Mouse (Mus musculus) midbrain, embryonic 10.5 days (tissue): ENCODE measurements around the gene Zbp1. TPM values are rescaled to one million over a fixed set of nuclear protein-coding genes. Genes with fewer than 3 reads are reported as not detected.
A peak's percentile ranks its signal among the peaks of the same experiment; 100 is the strongest.

Experiments used
- DNase-seq: peaks from one replicate; pipeline ENCODE4 v3.0.0-alpha.2; 2017; ENCODE audit warnings: low spot score
- H3K27ac ChIP-seq: fragments of 300-500 bp; sonication (generic); replicated peaks from 2 replicates; pipeline ENCODE4 v1.5.1; 2016; ENCODE audit warnings: mild to moderate bottlenecking
- H3K27me3 ChIP-seq: fragments of 300-500 bp; sonication (generic); 2 replicates; pipeline ENCODE4 v1.6.1; 2016; ENCODE audit warnings: low read depth, mild to moderate bottlenecking; ENCODE audit not compliant: poor library complexity, severe bottlenecking
- H3K36me3 ChIP-seq: fragments of 300-500 bp; sonication (generic); 2 replicates; pipeline ENCODE4 v1.6.1; 2016; ENCODE audit warnings: mild to moderate bottlenecking, moderate library complexity
- H3K4me1 ChIP-seq: fragments of 300-500 bp; sonication (generic); 2 replicates; pipeline ENCODE4 v1.6.1; 2016
- H3K4me3 ChIP-seq: fragments of 300-500 bp; sonication (generic); 2 replicates; pipeline ENCODE4 v1.5.1; 2016; ENCODE audit warnings: mild to moderate bottlenecking, moderate library complexity
- H3K9me3 ChIP-seq: fragments of 300-500 bp; sonication (generic); replicated peaks from 2 replicates; pipeline ENCODE4 v1.6.1; 2016; ENCODE audit warnings: mild to moderate bottlenecking
- WGBS: fragments of 180-500 bp; shearing (Covaris S2); methylation state at CpG from one replicate; pipeline ENCODE4 v1.1.7; 2016; 5-methylcytosine and 5-hydroxymethylcytosine counted together
- polyA plus RNA-seq: library from polyadenylated mRNA; unstranded; fragments of >200 nt; fragmentation: Nextera tagmentation; extraction: Ambion mirVana; gene quantifications from 2 replicates; pipeline ENCODE4 v1.2.1, GENCODE M21; 2016

Gene Zbp1
- 0.28 and 0.43 TPM in 2 replicates for polyA plus RNA-seq

DNA sequence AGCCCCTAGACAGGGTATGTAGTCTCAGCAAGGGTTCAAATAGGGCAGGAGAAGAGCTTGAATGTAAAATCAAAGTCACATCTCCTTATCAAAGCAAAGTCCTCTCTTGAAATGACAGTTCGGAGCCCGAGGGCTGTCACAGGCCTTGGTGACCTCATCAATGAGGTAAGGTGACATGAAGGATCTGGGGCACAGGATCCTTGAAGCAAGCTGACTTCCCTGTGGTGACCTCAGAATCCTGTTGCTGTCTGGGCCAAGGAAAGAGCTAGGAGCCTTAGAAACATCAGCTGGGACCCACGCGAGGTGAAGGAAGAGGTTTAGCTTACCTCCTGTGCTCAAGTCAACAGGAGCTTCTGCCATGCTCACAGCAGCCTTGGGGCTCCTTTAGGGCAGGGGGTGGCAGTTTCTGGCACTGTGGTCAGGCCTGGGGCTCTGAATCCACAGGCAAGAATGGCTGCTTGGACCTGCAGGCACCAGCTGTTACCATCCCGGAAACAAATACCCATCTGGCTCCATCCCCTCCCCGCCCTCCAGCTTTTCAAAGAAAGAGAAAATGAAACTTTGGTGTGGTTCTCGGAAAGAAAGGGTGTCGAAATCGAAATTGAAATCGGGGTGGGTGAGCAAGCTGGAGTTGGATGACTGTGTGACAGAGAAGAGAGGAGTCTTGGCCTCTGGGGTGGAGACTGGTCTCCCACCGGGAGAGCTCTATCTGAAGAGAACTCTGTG lies at the start of gene Zbp1:
Gene Zbp1 (minus strand): TSS at position 508 of the 726 bp plus-strand sequence.
- peak within 1 kb of the TSS; percentile 49 for H3K27ac ChIP-seq
- no peaks in the 10 kb centered on the region for H3K27me3 ChIP-seq
- peak; percentile 10 for DNase-seq
- H3K36me3 ChIP-seq: no peaks in the 10 kb centered on the region
- no peaks in the 10 kb centered on the region for H3K9me3 ChIP-seq
- peaks cover 9% of the 10 kb centered on the region; the same call in 1 of the 2 replicates for H3K4me1 ChIP-seq
- 74% methylated on average over 11 of the region's 11 CpGs for WGBS
- no peak within 1 kb of the TSS for H3K4me3 ChIP-seq

DNA sequence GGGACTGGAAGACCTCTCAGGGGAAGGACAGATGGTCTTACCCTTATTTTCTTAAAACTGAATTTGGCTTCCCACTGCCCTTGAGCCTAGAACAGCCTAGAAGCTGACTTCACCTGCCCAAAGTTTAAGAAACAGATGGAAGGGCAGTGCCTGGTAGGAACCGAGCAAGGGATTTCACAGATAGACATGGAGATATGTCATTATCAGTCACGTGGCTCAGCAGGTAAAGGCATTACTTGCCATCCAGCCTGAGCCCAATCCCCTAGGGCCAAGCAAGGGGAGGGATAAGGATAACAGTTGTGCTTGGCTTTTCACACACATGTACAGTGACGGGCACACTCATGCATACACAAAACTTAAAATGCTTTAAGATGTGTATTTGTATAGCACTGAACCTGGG lies 48.8 kb upstream of the Zbp1 start:
- H3K27me3 ChIP-seq: peaks cover 60% of the 10 kb centered on the region
- no peaks in the 10 kb centered on the region for H3K9me3 ChIP-seq
- H3K27ac ChIP-seq: no peak overlapping the region
- no peak for DNase-seq
- 94% methylated on average over 3 of the region's 3 CpGs for WGBS
- H3K4me1 ChIP-seq: peaks cover 63% of the 10 kb centered on the region
- no peaks in the 10 kb centered on the region for H3K36me3 ChIP-seq
- no peak overlapping the region for H3K4me3 ChIP-seq

DNA sequence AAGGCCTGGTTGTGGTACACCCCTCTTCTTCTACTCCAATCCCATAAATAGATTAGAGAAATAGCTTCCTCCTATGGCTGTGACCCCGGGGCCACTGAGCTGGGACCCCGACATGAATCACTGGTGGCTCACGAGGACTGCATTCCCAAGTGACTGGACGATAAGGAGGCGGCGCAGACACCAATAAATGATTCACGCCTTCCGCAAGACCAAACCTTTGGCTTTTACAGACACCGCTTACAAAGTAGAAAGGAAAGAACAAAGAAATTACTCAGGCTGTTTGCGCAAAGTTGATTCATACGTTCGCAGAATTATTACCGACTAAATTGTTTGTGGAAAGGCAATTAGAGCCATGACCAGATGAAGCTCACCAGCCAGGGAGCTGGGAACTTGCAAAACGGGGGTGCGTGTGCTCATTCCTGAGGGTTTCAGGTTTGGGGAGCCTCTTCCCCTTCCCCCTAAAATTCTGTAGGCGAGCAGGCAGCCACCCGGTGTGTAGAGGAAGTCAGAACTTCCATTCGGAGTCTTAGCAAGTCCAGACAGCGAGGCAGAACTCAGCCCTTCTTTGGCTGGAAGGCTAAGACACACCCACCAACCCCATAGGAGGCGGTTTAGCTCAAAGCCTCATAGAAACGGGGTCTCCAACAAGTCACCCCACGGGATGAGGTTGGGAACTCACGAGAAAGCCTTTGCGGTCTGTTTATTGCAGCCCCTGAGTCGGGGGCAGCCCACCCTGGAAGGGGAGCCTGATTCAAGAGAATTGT lies 47.8 kb upstream of the Zbp1 start:
- 81% methylated on average over 25 of the region's 25 CpGs for WGBS
- peaks cover 64% of the 10 kb centered on the region for H3K4me1 ChIP-seq
- DNase-seq: no peak
- H3K4me3 ChIP-seq: no peak overlapping the region
- no peaks in the 10 kb centered on the region for H3K36me3 ChIP-seq
- no peaks in the 10 kb centered on the region for H3K9me3 ChIP-seq
- H3K27ac ChIP-seq: no peak overlapping the region
- H3K27me3 ChIP-seq: peaks cover 50% of the 10 kb centered on the region

DNA sequence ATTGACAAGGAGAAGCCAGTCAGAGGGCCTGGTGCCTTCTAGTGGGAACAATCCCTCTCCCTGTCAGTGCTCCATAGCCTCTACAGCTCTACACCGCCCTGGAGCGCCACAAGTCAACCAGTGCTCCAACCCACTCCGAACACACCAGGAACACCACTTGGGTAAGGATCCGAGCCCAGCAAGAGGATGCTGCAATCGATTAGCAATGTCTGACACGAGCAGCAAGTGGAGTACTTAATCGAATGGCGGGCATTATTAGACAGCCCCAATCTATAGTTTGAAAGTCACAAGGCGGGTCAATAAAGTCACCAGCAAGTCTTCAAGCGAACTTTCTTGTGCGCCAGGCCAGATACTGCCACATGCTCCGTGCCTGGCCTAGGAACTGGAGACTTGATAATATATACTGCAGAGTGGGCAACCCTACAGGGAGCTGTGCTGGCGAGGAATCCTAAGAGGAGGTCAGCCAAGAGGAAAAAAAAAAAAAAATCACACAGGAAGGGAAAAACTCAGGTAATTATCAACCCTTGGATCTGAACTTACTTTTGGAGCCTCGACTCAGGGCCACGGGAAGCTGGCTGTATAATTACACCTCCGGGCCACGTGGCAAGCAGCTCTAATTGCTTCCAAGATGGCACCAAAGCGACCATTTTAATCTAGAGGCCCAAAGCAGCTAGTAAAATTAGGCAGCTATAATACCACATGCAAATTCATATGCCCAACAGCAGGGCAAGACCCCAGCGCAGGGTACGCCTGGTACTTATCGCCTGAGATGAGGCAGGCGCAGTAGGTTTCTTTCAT lies 46.9 kb upstream of the Zbp1 start:
- peaks cover 41% of the 10 kb centered on the region for H3K27me3 ChIP-seq
- no peak overlapping the region for H3K27ac ChIP-seq
- peaks cover 66% of the 10 kb centered on the region for H3K4me1 ChIP-seq
- no peaks in the 10 kb centered on the region for H3K9me3 ChIP-seq
- no peaks in the 10 kb centered on the region for H3K36me3 ChIP-seq
- whole genome bisulfite sequencing: 94% methylated on average over 22 of the region's 22 CpGs
- no peak for DNase-seq
- no peak overlapping the region for H3K4me3 ChIP-seq

DNA sequence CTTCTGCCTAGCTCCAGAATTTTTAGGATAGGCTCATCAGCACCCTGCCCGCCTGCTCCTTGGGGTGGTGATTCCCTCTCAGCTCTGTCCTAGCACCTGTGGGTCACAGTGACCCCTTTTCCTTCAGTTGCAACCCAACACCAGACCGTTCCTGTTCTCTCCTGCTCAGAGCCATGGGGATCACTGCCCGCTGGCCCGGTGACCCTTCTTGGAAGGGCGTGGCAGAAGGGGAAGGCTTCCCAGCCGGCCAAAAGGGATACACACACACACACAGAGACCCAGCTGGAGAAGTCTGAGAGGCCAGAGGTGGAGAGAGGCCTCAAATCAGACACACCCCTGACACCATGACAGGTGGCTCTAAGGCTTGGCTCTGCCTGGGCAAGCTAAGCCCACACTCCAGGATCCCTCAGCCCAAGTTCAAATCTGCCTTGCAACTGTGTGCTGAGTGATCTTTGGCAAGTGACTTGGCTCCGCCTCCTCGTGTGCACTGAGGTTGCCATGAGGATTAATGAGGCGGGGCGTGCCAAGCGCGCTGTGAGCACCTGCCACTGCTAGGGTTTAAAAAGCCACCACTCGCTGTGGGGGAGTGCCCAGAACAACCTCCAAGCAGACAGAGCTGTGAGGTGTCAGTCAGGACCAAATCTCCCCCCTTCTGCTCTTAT lies 45.9 kb upstream of the Zbp1 start:
- Histone ChIP-seq H3K36me3 (no peaks in the 10 kb centered on the region), H3K27ac (no peak overlapping the region; the same call in 1 of the 2 replicates), H3K4me3 (no peak overlapping the region), H3K27me3 (peaks cover 31% of the 10 kb centered on the region), H3K9me3 (no peaks in the 10 kb centered on the region), H3K4me1 (peaks cover 66% of the 10 kb centered on the region)
- DNase-seq: peak; percentile 51
- WGBS: 25% methylated on average over 13 of the region's 13 CpGs

DNA sequence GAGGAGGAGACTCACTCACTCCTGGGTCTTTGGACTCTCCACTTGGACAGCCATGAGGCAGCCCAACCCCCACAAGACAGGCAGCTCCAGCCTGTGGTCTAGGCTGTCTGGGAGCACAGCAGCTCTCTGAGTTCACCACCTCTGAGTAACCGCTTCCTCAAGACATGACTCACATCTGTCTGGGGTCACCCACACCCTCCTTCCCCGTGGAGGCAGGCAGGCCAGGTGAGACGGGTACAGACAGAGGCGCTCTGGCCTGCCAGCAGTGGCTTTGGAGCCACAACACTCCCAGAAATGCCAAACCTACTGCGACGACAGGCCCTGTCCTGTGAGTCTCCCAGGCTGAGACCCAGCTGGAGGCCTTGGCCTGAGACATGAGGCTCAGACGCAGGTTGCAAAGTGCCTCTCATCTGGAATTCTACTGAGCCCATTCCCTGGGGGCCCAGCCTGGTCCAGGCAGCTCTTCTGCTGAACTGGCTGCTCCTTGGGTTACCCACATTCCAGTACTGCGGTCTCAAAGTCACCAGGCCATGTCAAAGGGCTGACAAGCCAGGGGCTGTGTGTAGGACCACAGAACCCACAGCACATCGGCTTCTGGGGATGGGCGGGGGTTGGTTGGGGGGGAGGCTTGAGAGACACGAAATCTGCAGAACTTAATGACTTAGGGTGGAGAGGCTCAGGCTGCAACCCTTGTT lies 45.1 kb upstream of the Zbp1 start:
- peaks cover 73% of the 10 kb centered on the region for H3K4me1 ChIP-seq
- H3K27ac ChIP-seq: no peak overlapping the region

DNA sequence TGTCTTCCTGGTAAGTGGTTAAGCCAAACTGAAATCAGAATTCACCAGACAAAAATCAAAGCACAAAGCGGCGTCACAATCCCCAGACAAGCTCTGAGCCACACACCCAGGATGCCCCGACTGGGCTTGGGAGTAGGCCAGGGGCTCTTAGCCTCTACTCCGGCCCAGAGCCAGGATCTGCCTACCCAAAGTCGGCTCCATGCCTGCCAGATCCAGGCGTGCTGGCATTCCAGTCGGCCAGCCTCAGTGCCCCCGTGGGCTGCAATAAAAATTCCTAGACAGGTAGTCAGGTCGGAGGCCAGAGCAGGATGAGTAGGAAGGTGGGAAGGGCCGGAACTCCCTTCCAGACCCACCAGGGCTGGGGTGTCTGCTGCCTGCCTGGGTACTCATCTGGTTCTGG lies 42.8 kb upstream of the Zbp1 start:
- Histone ChIP-seq H3K27ac (peak overlapping the region; percentile 53; the same call in 1 of the 2 replicates), H3K27me3 (peaks cover 17% of the 10 kb centered on the region), H3K9me3 (no peaks in the 10 kb centered on the region), H3K4me1 (peaks cover 88% of the 10 kb centered on the region), H3K4me3 (no peak overlapping the region), H3K36me3 (no peaks in the 10 kb centered on the region)
- 89% methylated on average over 10 of the region's 10 CpGs for WGBS
- DNase-seq: no peak

More for the DNA sequence above, 45.1 kb upstream of the Zbp1 start:
- Histone ChIP-seq H3K27me3 (peaks cover 24% of the 10 kb centered on the region), H3K36me3 (no peaks in the 10 kb centered on the region), H3K4me3 (no peak overlapping the region), H3K9me3 (no peaks in the 10 kb centered on the region)
- 66% methylated on average over 11 of the region's 11 CpGs for WGBS
- no peak for DNase-seq

DNA sequence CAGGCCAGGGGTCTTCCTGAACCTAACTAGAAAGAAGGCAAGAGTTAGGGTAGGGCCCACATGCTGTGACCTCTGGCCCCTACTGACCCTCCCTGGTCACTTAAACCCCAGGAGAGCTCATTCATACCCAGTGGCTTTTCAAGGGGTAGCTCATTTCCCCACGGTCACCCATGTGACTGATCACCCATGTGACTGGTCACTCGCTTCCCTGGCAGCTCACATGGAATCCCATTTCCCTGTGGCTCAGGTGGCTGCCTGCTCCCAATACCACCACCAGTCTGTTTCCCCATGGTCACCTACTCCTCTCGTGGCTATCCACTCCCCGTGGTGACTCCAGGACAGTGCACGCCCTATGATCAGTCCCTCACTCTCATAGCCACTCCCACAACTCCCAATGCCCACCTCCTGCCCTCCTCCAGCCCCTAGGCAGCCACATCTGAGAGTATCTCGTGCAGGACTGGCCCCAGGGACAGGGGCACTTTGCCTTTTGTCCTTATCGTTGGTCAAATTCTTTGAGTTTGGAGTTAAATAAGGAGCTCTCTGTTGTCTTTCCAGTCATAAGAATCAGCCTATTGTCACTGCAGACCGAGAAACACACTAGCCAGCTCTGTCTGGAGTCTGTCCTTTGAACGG lies 39.9 kb upstream of the Zbp1 start:
- Histone ChIP-seq H3K4me1 (peaks cover 94% of the 10 kb centered on the region), H3K4me3 (no peak overlapping the region), H3K27ac (peak overlapping the region; percentile 49), H3K27me3 (peaks cover 5% of the 10 kb centered on the region; the same call in 1 of the 2 replicates), H3K9me3 (no peaks in the 10 kb centered on the region), H3K36me3 (no peaks in the 10 kb centered on the region)
- no peak for DNase-seq
- WGBS: 31% methylated on average over 9 of the region's 9 CpGs

DNA sequence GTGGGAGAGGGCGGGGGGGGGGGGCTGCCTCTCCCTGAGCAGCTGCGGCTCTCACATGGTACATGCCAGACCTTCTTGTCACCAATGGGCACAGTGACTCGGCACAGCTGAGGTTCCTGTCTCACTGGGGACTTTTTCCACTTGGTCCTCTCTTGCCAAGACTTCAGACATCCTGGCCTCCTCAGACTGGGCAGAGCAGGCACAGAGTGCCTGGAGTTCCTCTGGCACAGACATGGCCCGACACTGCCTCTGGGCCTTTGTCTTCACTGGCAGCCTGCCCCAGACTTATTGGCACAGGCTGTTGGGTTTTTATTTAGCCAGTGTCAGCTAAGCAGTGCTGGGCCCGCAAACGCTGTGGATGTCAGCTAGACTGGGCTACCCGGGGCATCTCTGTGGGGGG lies 38.9 kb upstream of the Zbp1 start:
- WGBS: 50% methylated on average over 7 of the region's 7 CpGs
- DNase-seq: no peak
- no peaks in the 10 kb centered on the region for H3K9me3 ChIP-seq
- peaks cover 97% of the 10 kb centered on the region for H3K4me1 ChIP-seq
- H3K27ac ChIP-seq: no peak overlapping the region
- no peaks in the 10 kb centered on the region for H3K36me3 ChIP-seq
- H3K4me3 ChIP-seq: no peak overlapping the region
- H3K27me3 ChIP-seq: peaks cover 10% of the 10 kb centered on the region; the same call in 1 of the 2 replicates

DNA sequence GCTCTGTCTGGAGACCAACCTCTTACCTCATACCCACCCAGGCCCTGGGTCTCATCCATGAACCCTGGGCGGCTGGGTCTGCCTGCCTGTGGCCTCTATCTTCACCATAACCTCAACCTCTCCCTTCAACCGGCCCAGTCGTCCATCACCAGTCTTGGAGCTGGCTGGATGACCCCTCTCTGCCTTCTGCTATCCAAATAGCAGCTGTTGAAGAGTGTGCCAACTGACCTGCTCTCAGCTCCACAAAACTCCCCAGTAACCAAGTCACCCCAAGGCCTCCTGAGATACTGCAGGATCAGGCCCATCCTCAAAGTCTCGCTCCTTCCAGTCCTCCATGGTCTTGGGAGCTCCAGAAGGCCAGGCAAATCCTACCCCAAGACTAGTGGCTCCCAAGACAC lies 37.8 kb upstream of the Zbp1 start:
- Histone ChIP-seq H3K36me3 (no peaks in the 10 kb centered on the region), H3K27me3 (peaks cover 21% of the 10 kb centered on the region; the same call in 1 of the 2 replicates), H3K4me3 (no peak overlapping the region), H3K9me3 (no peaks in the 10 kb centered on the region), H3K27ac (0 out of 2 replicates have a peak overlapping the region, but pooled peaks have one; percentile 6), H3K4me1 (peaks cover 97% of the 10 kb centered on the region)
- DNase-seq: no peak
- 92% methylated on average over 4 of the region's 4 CpGs for WGBS

DNA sequence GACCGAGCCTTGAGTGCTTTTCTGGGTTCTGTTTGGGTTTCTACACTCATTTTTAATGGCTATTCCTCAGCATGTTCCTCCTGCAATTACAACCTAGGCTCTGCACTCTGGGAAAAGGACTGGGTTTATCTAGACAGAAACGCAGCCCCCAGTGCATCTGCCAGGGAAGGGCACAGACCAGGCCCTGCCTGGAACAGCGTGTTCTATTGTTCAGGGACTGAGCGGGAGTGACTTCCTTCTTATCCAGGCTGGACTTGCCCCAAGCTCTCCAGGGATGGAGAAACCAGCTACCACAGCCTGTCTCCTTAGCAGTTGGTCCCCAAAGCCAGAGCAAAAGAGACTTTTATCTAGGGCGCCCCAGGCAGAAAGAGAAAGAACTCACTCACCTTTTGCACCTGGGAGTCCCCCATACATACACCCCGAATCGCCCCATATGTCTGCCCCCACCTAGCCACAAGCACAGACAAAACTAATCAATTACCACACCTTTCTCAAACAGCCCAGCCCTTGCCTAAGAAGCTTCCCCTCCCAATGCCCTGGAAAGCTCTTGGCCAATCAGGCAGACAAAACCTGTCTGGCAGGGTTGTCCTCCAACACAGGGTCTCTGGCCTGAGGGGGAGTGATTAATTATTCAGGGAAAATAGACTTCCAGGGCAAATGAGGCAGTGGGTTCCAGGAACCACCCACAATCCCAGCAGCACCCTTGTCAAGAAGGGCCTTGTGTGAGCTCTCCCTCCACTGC lies 37.3 kb upstream of the Zbp1 start:
- no peaks in the 10 kb centered on the region for H3K9me3 ChIP-seq
- H3K27ac ChIP-seq: no peak overlapping the region; the same call in 1 of the 2 replicates
- peaks cover 27% of the 10 kb centered on the region; the same call in 1 of the 2 replicates for H3K27me3 ChIP-seq
- no peak for DNase-seq
- H3K4me1 ChIP-seq: peaks cover 97% of the 10 kb centered on the region
- WGBS: 79% methylated on average over 7 of the region's 7 CpGs
- H3K4me3 ChIP-seq: no peak overlapping the region
- H3K36me3 ChIP-seq: no peaks in the 10 kb centered on the region
